Mouse (Mus musculus) gastrocnemius, adult 18-20 months (tissue): Measurements from ENCODE around the gene Klk10. TPM values are rescaled to one million over a fixed set of nuclear protein-coding genes. Genes with fewer than 3 reads are reported as not detected.

ENCODE experiments used
- DNase-seq: peaks from one replicate; pipeline ENCODE4 v3.0.0; 2021; ENCODE audit warnings: low spot score
- total RNA-seq, 2 experiments: library from RNA; stranded (reverse); gene quantifications; 2 replicates each; pipeline ENCODE4 v1.2.3; 2021

The Klk10 gene
- total RNA-seq, 2 experiments from 2014 or later: 0.39 to 0.47 TPM

DNA sequence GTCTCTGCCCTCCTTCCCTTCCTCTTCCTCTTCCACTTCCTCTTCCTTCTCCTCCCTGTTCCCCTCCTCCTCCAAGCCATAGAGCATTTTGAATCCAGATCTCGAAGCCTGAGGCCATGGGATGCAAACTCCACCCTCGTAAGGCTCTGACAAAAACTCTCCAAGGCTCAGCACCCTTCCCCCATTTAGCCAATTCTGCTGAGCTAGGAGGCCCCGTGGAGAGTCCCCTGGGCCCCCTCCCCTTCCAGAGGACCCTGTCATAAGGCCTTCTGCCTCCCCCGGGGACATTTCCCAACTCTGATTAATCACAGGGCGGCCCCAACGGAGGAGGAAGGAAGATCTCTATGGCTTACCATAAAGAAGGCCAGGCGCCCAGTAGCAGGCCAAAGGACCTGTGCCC, 10.8 kb downstream of the Klk10 start, which contains the start of gene Klk9:
TSS of gene Klk9 (plus strand) at position 301 of the 400 bp plus-strand sequence.
- DNase-seq: no peak

DNA sequence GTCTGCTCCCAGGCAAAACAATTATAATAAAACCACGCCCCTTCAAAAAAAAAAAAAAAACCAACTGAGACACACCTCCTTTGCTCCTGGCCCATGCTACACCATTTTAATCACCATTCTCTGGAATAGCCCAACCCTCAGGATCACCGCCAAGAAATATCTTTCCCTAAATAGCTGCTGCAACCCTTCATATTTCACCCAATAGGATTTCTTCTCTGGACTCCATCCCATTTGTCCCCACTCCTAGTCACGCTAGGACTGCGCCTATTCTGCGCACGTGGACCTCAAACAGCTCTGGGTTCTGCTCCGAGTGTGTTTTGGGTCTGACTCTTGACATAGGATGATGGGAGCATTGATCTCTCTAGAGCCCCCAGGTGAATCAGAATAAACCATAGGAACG, 15.5 kb downstream of the Klk10 start:
- no peak for DNase-seq

DNA sequence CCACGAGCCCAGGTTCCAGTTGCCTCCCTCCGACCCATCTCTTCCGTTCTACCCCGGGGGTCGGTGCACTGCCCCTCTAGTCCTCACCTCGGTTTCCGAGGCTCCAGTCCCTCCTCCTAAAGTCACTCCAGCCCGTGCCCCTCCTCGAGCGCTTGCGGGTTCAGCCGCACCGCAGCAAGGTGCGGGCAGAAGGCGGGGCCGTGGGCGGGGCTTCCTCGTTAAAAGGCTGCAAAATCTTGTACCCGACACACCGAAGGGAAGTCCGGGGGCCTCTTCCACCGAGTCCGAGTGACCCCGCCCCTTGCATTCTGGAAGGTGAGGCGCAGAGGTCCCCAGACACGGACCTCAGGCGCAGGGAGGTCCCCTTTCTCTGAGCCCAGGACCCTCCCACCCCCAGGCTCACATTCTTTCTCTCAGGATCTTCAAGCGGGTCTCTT, 16.5 kb downstream of the Klk10 start, which contains the start of gene Klk8:
TSS of gene Klk8 (plus strand) at position 245 of the 437 bp plus-strand sequence.
- no peak for DNase-seq

DNA sequence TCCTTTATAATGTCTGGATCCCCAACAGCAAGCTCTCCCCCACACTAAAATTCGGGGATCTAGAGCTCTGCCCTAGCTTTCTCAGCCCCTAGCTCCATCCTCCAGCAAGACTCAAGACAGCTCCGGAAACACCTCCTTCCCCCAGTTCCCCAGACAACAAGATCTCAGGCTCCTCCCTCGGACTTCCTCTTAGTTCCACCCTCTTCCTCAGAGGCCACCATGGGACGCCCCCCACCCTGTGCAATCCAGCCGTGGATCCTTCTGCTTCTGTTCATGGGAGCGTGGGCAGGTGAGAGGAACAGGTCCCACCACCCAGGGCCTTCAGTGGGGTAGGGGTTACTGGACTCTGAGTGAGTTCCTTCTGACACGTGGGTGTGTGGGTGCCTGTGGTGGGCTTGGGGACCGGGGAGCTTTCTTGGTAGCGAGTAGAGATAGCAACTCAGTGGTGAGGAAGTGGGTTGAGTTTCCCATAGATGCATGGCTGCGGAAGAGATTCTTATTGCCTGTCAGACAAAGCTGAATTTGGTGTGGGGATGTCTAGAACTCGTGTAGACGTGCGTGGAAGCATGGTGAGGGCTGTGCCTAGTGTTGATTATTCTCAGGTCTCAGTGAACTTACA, 17.1 kb downstream of the Klk10 start:
- DNase-seq: no peak

DNA sequence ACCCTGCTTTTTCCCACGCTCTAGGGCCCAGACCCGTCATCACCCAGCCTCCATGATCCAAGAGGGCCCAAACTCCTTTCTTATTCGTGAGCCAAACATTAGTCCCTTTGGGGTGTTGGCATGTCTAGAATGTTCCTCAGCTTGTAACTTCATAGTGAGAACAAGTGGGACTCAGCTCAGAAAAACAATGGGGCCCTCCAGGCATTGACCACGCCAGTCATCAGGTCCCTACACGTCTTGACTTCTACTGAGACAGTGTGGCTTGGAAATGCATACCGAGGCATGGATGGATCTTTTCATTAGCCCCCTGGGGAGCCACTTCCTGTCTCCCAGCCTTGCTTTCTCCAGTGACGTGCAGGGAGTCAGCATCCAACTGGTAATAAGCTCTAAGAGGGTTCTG, 19.0 kb downstream of the Klk10 start:
- no peak for DNase-seq

DNA sequence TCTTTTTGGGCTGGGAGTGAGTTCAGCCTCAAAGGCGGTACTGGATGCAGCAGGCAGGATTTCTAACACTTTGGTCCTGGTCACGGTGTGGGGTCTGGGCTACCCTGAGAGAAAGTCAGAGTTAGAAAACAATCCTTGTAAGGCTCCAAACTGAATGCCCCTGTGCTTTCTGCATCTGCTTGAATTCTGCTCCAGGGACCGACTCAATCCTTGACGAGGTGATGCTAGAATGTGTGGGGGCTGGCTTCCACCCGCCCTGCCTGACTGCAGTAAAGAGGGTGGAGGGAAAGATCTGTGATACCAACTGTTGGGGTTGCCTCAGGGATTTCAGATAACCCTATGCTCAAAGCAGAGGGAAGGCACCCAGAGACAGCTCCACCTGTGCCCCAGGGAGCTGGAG, 30.2 kb downstream of the Klk10 start, which contains the start of gene Klk7:
TSS of gene Klk7 (plus strand) at position 301 of the 400 bp plus-strand sequence.
- DNase-seq: no peak

DNA sequence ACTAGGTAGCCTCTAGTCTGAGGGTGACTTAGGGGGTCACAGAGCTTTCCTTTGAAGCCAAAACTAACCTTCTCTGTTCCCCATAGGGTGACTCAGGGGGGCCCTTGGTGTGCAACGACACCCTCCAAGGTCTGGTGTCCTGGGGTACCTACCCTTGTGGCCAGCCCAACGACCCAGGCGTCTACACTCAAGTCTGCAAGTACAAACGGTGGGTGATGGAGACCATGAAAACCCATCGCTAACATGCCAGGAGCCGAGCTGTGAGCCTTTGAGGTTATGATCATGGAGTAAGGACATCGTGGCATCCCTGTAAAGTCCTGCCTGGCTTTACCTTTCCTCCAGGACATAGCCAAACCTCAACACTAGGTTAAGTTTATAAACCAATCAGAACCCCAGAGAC, 34.4 kb downstream of the Klk10 start:
- DNase-seq: no peak

DNA sequence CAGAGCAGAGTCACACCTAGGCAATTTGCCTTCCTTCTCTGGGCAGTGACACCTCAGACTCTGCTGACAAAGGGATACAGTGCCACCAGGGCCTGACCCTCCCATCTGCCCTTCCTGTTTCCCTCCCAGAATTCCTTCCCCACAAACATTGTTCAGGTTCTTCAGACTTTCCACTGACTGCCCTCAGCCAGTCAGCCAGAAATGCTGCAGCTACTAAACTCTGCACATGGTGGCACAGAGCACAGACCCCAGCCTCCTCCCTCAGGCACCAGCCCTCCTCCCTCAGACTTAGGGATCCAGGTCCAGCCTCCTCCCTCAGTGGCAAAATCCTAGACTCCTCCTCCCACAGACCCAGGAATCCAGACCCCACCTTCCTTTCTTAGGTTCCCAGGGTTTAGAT, 35.9 kb downstream of the Klk10 start:
- DNase-seq: no peak

DNA sequence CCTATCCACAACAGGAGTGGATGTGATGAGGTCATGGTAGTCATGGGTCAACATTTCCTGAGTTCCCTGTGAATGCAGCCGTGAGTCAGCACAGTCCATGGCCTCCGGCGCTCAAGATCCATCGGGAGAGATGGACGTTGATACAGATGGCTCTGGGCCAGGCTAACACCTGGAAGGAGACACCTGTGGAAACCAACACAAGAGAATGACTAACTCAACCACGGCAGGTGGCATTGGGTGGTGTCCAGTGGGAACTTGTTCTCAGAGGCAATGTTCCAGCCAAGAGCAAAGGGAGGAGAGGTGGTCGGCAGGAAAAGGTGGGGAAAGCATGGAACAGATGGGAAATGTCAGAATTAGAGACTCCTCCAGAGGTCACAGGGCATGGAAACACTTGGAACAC, 40.7 kb downstream of the Klk10 start:
- DNase-seq: no peak

DNA sequence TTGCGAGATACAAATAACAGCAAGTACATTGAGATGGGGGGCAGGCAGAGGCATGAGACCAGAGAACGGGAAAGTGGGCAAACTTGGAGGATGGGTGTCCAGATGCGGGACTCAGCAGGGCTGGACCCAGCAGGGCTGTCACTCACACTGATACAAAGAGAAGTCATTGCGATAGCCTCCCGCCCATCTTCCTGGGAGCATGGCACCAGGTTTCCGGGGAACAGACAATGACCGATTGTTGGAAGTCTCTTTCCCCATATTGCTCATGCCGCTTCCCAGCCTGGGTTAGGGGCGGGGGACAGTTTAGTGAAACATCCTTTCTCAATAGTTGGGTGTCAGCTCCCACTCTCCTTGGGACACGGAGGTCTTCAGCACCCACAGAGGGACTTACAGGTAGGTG, 43.4 kb downstream of the Klk10 start, which contains the start of gene Klk6:
TSS of gene Klk6 (plus strand) at position 301 of the 400 bp plus-strand sequence.
- DNase-seq: no peak

DNA sequence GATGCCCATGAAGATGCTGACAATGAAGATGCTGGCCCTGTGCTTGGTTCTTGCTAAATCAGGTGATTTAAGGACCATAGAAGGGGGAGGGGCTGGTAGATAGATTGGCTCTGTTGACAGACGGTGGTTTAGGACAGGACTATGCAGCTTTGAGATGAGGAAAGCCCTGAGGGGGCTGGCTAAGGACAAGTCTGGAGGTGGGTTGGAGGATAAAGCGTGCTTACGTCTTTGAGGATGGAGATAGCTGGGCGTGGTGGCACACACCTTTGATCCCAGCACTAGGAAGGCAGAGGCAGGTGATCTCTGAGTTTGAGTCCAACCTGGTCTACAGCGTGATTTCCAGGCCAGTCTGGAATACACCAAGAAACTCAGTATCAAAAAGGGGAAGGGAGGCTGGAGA, 45.2 kb downstream of the Klk10 start:
- DNase-seq: no peak

DNA sequence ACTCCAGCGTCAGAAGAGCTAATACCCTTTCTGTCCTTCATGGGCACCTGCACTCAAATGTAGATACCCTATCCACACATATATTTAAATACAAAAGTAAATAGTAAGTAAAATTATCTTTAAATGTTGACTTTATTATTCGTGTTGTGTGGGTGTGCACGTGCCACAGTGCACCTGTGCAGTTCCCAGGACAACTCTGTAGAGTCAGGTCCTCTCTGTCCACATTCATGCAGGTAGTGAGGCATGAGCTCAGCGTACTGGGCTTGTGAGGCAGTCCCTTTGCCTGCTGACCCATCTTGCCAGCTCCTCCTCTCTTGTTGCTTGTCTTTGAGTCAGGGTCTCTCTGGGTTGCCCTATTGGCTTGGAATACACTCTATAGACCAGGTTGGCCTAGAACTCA, 46.9 kb downstream of the Klk10 start:
- DNase-seq: no peak

DNA sequence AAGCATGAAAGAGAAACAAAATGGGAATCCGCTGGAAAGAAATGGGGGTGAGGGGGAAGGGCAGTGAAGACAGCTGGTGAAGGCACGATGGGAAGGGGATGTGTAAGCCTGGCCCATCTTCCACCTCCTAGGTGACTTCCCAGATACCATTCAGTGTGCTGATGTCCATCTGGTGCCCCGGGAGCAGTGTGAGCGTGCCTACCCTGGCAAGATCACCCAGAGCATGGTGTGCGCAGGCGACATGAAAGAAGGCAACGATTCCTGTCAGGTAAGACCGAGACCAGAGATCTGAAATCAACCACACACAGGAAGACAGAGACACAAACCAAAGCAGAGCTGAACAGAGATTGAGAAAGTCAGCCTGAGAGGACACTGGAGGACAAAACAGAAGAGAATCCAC, 48.2 kb downstream of the Klk10 start:
- DNase-seq: no peak

Other genes starting within 250 kb of the Klk10 start
- gene Cd33, start 236.6 kb upstream of the Klk10 start, total RNA-seq: 1 to 10 TPM in 1 of 2 experiments, under 1 TPM in 1; 1.00 to 1.2 TPM
- under 1 TPM; 0.55 to 0.59 TPM for gene Zfp658, start 218.8 kb upstream of the Klk10 start, total RNA-seq
- gene Zfp719, start 201.4 kb upstream of the Klk10 start, total RNA-seq: 1 to 10 TPM; 3.4 to 3.9 TPM
- gene Zfp819, start 173.9 kb upstream of the Klk10 start, total RNA-seq: not detected
- not detected for gene Ceacam18, start 146.3 kb upstream of the Klk10 start, total RNA-seq
- under 1 TPM; 0.16 to 0.40 TPM for gene Siglece, start 120.9 kb upstream of the Klk10 start, total RNA-seq
- 1 to 10 TPM; 1.7 to 2.0 TPM for gene Ctu1, start 109.0 kb upstream of the Klk10 start, total RNA-seq
- gene Klk14, start 90.6 kb upstream of the Klk10 start, total RNA-seq: not detected
- gene Klk13, start 68.5 kb upstream of the Klk10 start, total RNA-seq: under 1 TPM in 1 of 2 experiments, not detected in 1; 0.33 TPM
- not detected for gene Klk12, start 12.1 kb upstream of the Klk10 start, total RNA-seq
- gene Klk11, start 6.4 kb upstream of the Klk10 start, total RNA-seq: under 1 TPM in 1 of 2 experiments, not detected in 1; 0.53 TPM
- not detected for gene Klk9, start 10.9 kb downstream of the Klk10 start, total RNA-seq
- 1 to 10 TPM; 1.1 to 1.3 TPM for gene Klk8, start 16.5 kb downstream of the Klk10 start, total RNA-seq
- not detected for gene Klk7, start 30.3 kb downstream of the Klk10 start, total RNA-seq
- gene Klk6, start 43.5 kb downstream of the Klk10 start, total RNA-seq: not detected
- gene Klk5, start 60.9 kb downstream of the Klk10 start, total RNA-seq: not detected
- not detected for gene Klk4, start 100.1 kb downstream of the Klk10 start, total RNA-seq
- gene Klk15, start 152.7 kb downstream of the Klk10 start, total RNA-seq: not detected
- not detected for gene Klk1b8, start 169.6 kb downstream of the Klk10 start, total RNA-seq
- not detected for gene Klk1b1, start 185.7 kb downstream of the Klk10 start, total RNA-seq
- not detected for gene Klk1b9, start 195.0 kb downstream of the Klk10 start, total RNA-seq
- gene Klk1b11, start 214.8 kb downstream of the Klk10 start, total RNA-seq: not detected
- 1 to 10 TPM in 1 of 2 experiments, under 1 TPM in 1; 0.21 to 1.1 TPM for gene Klk1b26, start 231.1 kb downstream of the Klk10 start, total RNA-seq